8 mouse cellular contexts compared by ENCODE assay signal in the genomic region with DNA sequence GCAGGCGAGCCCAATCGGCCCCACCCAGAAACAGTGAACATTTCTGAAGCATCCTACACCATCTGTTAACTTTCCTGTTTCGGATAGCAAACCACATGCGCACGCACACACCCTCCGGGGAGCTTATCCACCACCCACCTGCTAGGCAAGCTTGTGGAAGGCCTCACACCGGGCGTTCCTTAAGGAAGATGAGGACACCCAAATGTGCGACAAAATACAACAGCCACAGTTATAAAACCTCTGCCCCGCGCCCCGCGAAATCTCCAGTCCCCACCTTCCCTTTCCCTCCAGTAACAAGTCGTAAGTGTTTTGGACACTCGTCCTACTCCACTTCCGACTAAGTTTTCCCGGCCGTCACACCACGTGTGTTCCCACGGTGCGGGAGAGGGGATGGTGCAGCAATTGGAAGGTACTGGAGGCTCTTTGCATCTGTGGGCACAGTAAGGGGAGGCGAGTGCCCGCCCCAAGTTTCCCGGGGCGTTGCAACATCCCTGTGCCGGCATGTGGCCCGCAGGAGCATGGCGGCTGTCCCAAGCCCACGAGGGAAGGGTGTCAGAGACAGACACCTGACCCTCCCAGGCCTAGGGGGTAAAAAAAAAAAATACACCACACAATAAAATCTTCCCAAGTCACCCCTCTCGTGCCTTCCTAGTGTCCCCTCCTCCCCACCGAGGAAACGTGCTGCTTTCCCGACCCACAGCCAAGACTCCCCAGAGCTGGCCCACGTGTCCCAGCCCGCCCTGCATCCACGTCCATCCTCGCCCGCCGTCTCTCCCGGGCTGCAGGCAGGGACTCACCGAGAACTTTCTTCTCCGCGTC. TPM values are rescaled to one million over a fixed set of nuclear protein-coding genes. Genes with fewer than 3 reads are reported as not detected.
DNase-seq lines count a peak whose midpoint lies in the region; ATAC-seq lines count a peak whose summit lies in the region.

No protein-coding gene starts in this region.

- peak overlapping the region; percentile 86 for H3K4me2 ChIP-seq in limb, embryonic 13.5 days (replicated peaks)
- peak overlapping the region; percentile 94 for H3K4me2 ChIP-seq in midbrain, embryonic 15.5 days

- H3K9ac ChIP-seq in limb, embryonic 13.5 days = peak overlapping the region; percentile 91
- peak overlapping the region; percentile 72 for H3K9ac ChIP-seq in midbrain, embryonic 15.5 days

- peak; percentile 52 to 60 for DNase-seq in urinary bladder, adult 18-20 months (ENCODE audit: low spot score in 2 of 2)
- no peak for DNase-seq in urinary bladder, postnatal 10 days (ENCODE audit: low spot score)
- DNase-seq in embryonic facial prominence, embryonic 10.5 days (ENCODE audit: low spot score) = peak; percentile 68
- peak; percentile 97 for DNase-seq in heart, adult 11 months
- DNase-seq in kidney, adult 18-20 months = peak; percentile 61
- DNase-seq in spleen, postnatal 10 days (ENCODE audit: low spot score in 2 of 2) = peak; percentile 70 to 87

- ATAC-seq in limb, embryonic 13.5 days (ENCODE audit: low FRiP score, low read depth) = peak; percentile 30
- ATAC-seq in midbrain, embryonic 15.5 days (replicated peaks) = peak; percentile 78

- peaks cover 39% of the 10 kb centered on the region for H3K4me1 ChIP-seq in embryonic facial prominence, embryonic 10.5 days
- peaks cover 44% of the 10 kb centered on the region for H3K4me1 ChIP-seq in limb, embryonic 13.5 days
- peaks cover 27% of the 10 kb centered on the region for H3K4me1 ChIP-seq in midbrain, embryonic 15.5 days

- H3K36me3 ChIP-seq in embryonic facial prominence, embryonic 10.5 days (replicated peaks) = no peaks in the 10 kb centered on the region; the same call in 1 of the 2 replicates
- H3K36me3 ChIP-seq in limb, embryonic 13.5 days = no peaks in the 10 kb centered on the region
- no peaks in the 10 kb centered on the region for H3K36me3 ChIP-seq in midbrain, embryonic 15.5 days (replicated peaks)

- H3K9me3 ChIP-seq in embryonic facial prominence, embryonic 10.5 days = no peaks in the 10 kb centered on the region
- no peaks in the 10 kb centered on the region for H3K9me3 ChIP-seq in limb, embryonic 13.5 days
- no peaks in the 10 kb centered on the region for H3K9me3 ChIP-seq in midbrain, embryonic 15.5 days

- H3K27me3 ChIP-seq in embryonic facial prominence, embryonic 10.5 days (replicated peaks; ENCODE audit: low read depth, poor library complexity, severe bottlenecking) = peaks cover 8% of the 10 kb centered on the region; the same call in 1 of the 2 replicates
- H3K27me3 ChIP-seq in limb, embryonic 13.5 days = no peaks in the 10 kb centered on the region
- no peaks in the 10 kb centered on the region for H3K27me3 ChIP-seq in midbrain, embryonic 15.5 days (replicated peaks)

- peak overlapping the region; percentile 94 for H3K27ac ChIP-seq in embryonic facial prominence, embryonic 10.5 days (replicated peaks)
- H3K27ac ChIP-seq in limb, embryonic 13.5 days = peak overlapping the region; percentile 79; the same call in 1 of the 2 replicates
- peak overlapping the region; percentile 81 for H3K27ac ChIP-seq in midbrain, embryonic 15.5 days

- peak overlapping the region; percentile 83 for H3K4me3 ChIP-seq in embryonic facial prominence, embryonic 10.5 days
- peak overlapping the region; percentile 80 for H3K4me3 ChIP-seq in limb, embryonic 13.5 days
- peak overlapping the region; percentile 84 for H3K4me3 ChIP-seq in midbrain, embryonic 15.5 days

- under 1% methylated on average over 43 of the region's 43 CpGs for WGBS in embryonic facial prominence, embryonic 10.5 days
- WGBS in limb, embryonic 13.5 days = under 1% methylated on average over 43 of the region's 43 CpGs
- under 1% methylated on average over 43 of the region's 43 CpGs for WGBS in midbrain, embryonic 15.5 days

RNA-seq across cellular contexts. Expression of a gene that starts 0.8 kb away (rescaled TPM):
- 44.2 and 44.7 TPM in 2 replicates for polyA plus RNA-seq in embryonic facial prominence, embryonic 10.5 days (2016; fragmentation: Nextera tagmentation; extraction: Ambion mirVana)
- 41.0 and 43.5 TPM in 2 replicates for polyA plus RNA-seq in limb, embryonic 13.5 days (2015; fragmentation: Nextera tagmentation; extraction: Ambion mirVana)
- 24.2 and 27.1 TPM in 2 replicates for polyA plus RNA-seq in midbrain, embryonic 15.5 days (2015; fragmentation: Nextera tagmentation; extraction: Ambion mirVana)

RNA-seq across cellular contexts. Expression of a gene that starts 34.0 kb away (rescaled TPM):
- 0.56 and 0.67 TPM in 2 replicates for polyA plus RNA-seq in embryonic facial prominence, embryonic 10.5 days (2016; fragmentation: Nextera tagmentation; extraction: Ambion mirVana)
- 2.1 and 2.2 TPM in 2 replicates for polyA plus RNA-seq in limb, embryonic 13.5 days (2015; fragmentation: Nextera tagmentation; extraction: Ambion mirVana)
- 3.7 and 3.8 TPM in 2 replicates for polyA plus RNA-seq in midbrain, embryonic 15.5 days (2015; fragmentation: Nextera tagmentation; extraction: Ambion mirVana)
